Mouse (Mus musculus) adrenal gland (tissue): ENCODE measurements at regions not wholly inside any gene's neighbourhood (a gene's known extent, or its start where the extent isn't known, plus 50 kb on each side); places are given as distances from the start of the nearest gene placed in this dataset.

Experiments
- intact Hi-C: fragments of 180-260 bp; cut with DNase I; formaldehyde crosslinking; loops from one replicate; pipeline ENCODE4 v1.15.1; 2025

GRCm38 (mm10) chr19:26834564-26834963, 51.1 kb upstream of the Gm815 start:
- intact Hi-C loops: loop anchor here (5.0 kb wide), 1 partner anchor 102 kb away; no protein-coding TSS in a partner anchor
